Mouse (Mus musculus) heart, embryonic 12.5 days (tissue): ENCODE results near the gene Gm11239. TPM values are rescaled to one million over a fixed set of nuclear protein-coding genes. Genes with fewer than 3 reads are reported as not detected.
"Not testable (repeated sequence)": the region's sequence is repeated elsewhere in the genome, so short reads cannot be mapped to it uniquely, and the experiment has no call there.

Experiments used
- ATAC-seq: fragments of 200-750 bp; cut with Nextera tagmentation; 2 replicates; pipeline ENCODE4 v1.8.0; 2017; ENCODE audit warnings: moderate TSS enrichment, moderate library complexity; ENCODE audit not compliant: insufficient number of reproducible peaks, low FRiP score
- H3K27ac ChIP-seq: fragments of 300-500 bp; sonication (generic); 2 replicates; pipeline ENCODE4 v1.5.1; 2016; ENCODE audit warnings: mild to moderate bottlenecking, moderate library complexity; ENCODE audit not compliant: poor library complexity, severe bottlenecking
- H3K27me3 ChIP-seq: fragments of 300-500 bp; sonication (generic); replicated peaks from 2 replicates; pipeline ENCODE4 v1.6.1; 2016; ENCODE audit warnings: mild to moderate bottlenecking, moderate library complexity
- H3K36me3 ChIP-seq: fragments of 300-500 bp; sonication (generic); 2 replicates; pipeline ENCODE4 v1.6.1; 2016; ENCODE audit warnings: mild to moderate bottlenecking, moderate library complexity
- H3K4me1 ChIP-seq: fragments of 300-500 bp; sonication (generic); replicated peaks from 2 replicates; pipeline ENCODE4 v1.6.1; 2016; ENCODE audit warnings: mild to moderate bottlenecking
- H3K4me2 ChIP-seq: fragments of 300-500 bp; sonication (generic); 2 replicates; pipeline ENCODE4 v1.6.1; 2016; ENCODE audit warnings: mild to moderate bottlenecking, moderate library complexity
- H3K4me3 ChIP-seq: fragments of 300-500 bp; sonication (generic); 2 replicates; pipeline ENCODE4 v1.5.1; 2016; ENCODE audit warnings: mild to moderate bottlenecking
- H3K9ac ChIP-seq: fragments of 300-500 bp; sonication (generic); 2 replicates; pipeline ENCODE4 v1.6.1; 2016; ENCODE audit warnings: mild to moderate bottlenecking, moderate library complexity
- H3K9me3 ChIP-seq: fragments of 300-500 bp; sonication (generic); replicated peaks from 2 replicates; pipeline ENCODE4 v1.6.1; 2016; ENCODE audit warnings: mild to moderate bottlenecking, moderate library complexity
- WGBS: fragments of 180-500 bp; shearing (Covaris S2); methylation state at CpG from one replicate; pipeline ENCODE4 v1.1.7; 2016; 5-methylcytosine and 5-hydroxymethylcytosine counted together
- polyA plus RNA-seq: library from polyadenylated mRNA; unstranded; fragments of >200 nt; fragmentation: Nextera tagmentation; extraction: Ambion mirVana; gene quantifications from 2 replicates; pipeline ENCODE4 v1.2.1, GENCODE M21; 2016

Gm11239 gene
- polyA plus RNA-seq, result not detected in 2 replicates

DNA sequence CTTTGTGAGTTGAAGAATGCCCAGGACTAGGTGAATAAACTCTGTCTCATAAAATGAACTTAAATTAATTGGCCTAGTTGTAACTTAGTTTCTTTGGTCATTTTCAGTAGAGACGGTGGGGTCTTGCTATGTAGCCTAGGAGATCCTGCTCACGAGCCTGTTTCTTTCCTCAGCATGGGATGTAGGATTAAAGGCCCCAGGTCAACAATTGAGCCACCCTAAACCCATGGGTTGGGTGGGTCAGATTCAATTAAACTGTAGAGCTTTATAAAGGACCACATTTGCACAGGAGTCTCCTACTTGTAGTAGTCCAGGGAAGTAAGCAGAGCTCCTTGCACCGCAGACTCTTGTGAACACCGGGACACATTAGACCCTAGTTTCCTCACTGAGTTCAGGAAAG is at the start of gene Gm11239:
Gene Gm11239 (plus strand): TSS at position 301 of the 400 bp plus-strand sequence.
- not testable (repeated sequence) for H3K27me3 ChIP-seq, H3K4me2 ChIP-seq, H3K4me1 ChIP-seq, H3K9ac ChIP-seq, H3K36me3 ChIP-seq, H3K9me3 ChIP-seq, H3K4me3 ChIP-seq, H3K27ac ChIP-seq, ATAC-seq
- no CpG with 5 or more reads among the region's 4 CpGs for WGBS

DNA sequence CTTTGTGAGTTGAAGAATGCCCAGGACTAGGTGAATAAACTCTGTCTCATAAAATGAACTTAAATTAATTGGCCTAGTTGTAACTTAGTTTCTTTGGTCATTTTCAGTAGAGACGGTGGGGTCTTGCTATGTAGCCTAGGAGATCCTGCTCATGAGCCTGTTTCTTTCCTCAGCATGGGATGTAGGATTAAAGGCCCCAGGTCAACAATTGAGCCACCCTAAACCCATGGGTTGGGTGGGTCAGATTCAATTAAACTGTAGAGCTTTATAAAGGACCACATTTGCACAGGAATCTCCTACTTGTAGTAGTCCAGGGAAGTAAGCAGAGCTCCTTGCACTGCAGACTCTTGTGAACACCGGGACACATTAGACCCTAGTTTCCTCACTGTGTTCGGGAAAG is 45.5 kb upstream of the Gm11239 start, which contains the start of gene Gm11237:
Gene Gm11237 (plus strand): TSS at position 301 of the 400 bp plus-strand sequence.
- H3K27ac ChIP-seq, H3K27me3 ChIP-seq, H3K36me3 ChIP-seq, H3K4me3 ChIP-seq, H3K9me3 ChIP-seq, ATAC-seq, H3K4me1 ChIP-seq, H3K9ac ChIP-seq, H3K4me2 ChIP-seq: not testable (repeated sequence)
- no CpG with 5 or more reads among the region's 3 CpGs for WGBS

DNA sequence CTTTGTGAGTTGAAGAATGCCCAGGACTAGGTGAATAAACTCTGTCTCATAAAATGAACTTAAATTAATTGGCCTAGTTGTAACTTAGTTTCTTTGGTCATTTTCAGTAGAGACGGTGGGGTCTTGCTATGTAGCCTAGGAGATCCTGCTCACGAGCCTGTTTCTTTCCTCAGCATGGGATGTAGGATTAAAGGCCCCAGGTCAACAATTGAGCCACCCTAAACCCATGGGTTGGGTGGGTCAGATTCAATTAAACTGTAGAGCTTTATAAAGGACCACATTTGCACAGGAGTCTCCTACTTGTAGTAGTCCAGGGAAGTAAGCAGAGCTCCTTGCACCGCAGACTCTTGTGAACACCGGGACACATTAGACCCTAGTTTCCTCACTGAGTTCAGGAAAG is 30.3 kb upstream of the Gm11239 start, which contains the start of gene Gm11236:
Gene Gm11236 (plus strand): TSS at position 301 of the 400 bp plus-strand sequence.
- not testable (repeated sequence) for H3K4me2 ChIP-seq, H3K4me1 ChIP-seq, H3K27me3 ChIP-seq, H3K36me3 ChIP-seq, H3K9me3 ChIP-seq, ATAC-seq, H3K4me3 ChIP-seq, H3K27ac ChIP-seq, H3K9ac ChIP-seq
- no CpG with 5 or more reads among the region's 4 CpGs for WGBS

DNA sequence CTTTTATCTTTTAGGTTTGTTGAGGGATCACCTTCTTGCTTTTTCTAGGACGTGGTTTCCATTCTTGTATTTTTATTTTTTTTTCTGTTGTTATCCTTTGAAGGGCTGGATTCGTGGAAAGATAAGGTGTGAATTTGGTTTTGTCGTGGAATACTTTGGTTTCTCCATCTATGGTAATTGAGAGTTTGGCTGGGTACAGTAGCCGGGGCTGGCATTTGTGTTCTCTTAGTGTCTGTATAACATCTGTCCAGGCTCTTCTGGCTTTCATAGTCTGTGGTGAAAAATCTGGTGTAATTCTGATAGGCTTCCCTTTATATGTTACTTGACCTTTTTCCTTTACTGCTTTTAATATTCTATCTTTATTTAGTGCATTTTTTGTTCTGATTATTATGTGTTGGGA is 6.3 kb upstream of the Gm11239 start:
- not testable (repeated sequence) for H3K4me3 ChIP-seq, H3K36me3 ChIP-seq, ATAC-seq, H3K9me3 ChIP-seq, H3K4me2 ChIP-seq, H3K9ac ChIP-seq, H3K27ac ChIP-seq, H3K27me3 ChIP-seq, H3K4me1 ChIP-seq
- WGBS, result 72% methylated on average over 4 of the region's 4 CpGs

DNA sequence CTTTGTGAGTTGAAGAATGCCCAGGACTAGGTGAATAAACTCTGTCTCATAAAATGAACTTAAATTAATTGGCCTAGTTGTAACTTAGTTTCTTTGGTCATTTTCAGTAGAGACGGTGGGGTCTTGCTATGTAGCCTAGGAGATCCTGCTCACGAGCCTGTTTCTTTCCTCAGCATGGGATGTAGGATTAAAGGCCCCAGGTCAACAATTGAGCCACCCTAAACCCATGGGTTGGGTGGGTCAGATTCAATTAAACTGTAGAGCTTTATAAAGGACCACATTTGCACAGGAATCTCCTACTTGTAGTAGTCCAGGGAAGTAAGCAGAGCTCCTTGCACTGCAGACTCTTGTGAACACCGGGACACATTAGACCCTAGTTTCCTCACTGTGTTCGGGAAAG is 15.1 kb downstream of the Gm11239 start, which contains the start of gene Gm428:
Gene Gm428 (plus strand): TSS at position 301 of the 400 bp plus-strand sequence.
- not testable (repeated sequence) for H3K4me2 ChIP-seq, H3K9ac ChIP-seq, H3K27me3 ChIP-seq, H3K4me1 ChIP-seq, ATAC-seq, H3K4me3 ChIP-seq, H3K9me3 ChIP-seq, H3K36me3 ChIP-seq, H3K27ac ChIP-seq
- 76% methylated on average over 2 of the region's 4 CpGs for WGBS

DNA sequence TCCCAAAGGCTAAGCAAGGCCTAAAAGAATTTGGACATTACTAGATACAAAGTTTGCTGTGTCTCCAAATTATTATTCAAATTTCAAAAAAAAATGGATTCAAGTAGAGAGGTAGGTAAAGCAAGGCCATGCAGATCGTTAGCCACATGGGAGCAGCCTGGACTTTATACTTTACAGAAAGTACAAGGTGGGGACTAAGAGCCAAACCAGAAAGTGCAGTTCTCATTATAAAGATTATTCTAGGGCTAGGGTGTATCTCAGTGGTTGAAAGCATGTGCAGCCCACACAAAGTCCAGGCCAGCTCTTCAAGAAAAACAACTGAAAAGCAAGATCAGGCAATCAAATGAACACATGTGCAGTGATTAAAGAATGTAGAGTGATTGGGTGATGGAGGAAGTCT is 50.6 kb downstream of the Gm11239 start:
- no peak overlapping the region for H3K27ac ChIP-seq
- no peaks in the 10 kb centered on the region for H3K36me3 ChIP-seq
- no peak for ATAC-seq
- H3K4me3 ChIP-seq, result no peak overlapping the region
- no peaks in the 10 kb centered on the region for H3K9me3 ChIP-seq
- 79% methylated on average over 1 of the region's 1 CpGs for WGBS
- H3K9ac ChIP-seq, result no peak overlapping the region
- H3K4me1 ChIP-seq, result no peaks in the 10 kb centered on the region
- no peaks in the 10 kb centered on the region for H3K27me3 ChIP-seq
- H3K4me2 ChIP-seq, result no peak overlapping the region

DNA sequence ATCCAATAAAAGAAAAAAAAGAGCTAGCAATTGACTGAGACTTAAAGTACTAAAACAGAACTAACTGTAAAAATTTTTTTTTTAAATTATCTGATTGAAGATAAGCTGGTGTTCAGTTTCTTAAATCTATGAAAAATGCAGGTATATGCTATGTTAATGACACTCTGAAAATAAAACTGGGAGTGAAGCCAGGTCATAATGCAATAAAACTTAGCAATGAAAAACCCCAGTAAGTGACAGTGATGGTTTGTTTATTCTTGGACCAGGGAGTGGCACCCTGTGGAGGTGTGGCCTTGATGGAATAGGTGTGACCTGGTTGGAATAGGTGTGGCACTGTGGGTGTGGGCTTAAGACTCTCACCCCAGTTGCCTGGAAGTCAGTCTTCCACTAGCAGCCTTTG is 51.7 kb downstream of the Gm11239 start:
- no peak for ATAC-seq
- no peak overlapping the region for H3K4me2 ChIP-seq
- H3K27ac ChIP-seq, result no peak overlapping the region
- H3K9ac ChIP-seq, result no peak overlapping the region
- no peak overlapping the region for H3K4me3 ChIP-seq
- no peaks in the 10 kb centered on the region for H3K36me3 ChIP-seq
- no peaks in the 10 kb centered on the region for H3K27me3 ChIP-seq
- H3K4me1 ChIP-seq, result no peaks in the 10 kb centered on the region
- H3K9me3 ChIP-seq, result no peaks in the 10 kb centered on the region

Other genes starting within 250 kb of the Gm11239 start
- not detected in 2 replicates for gene Gm11238, start 60.5 kb upstream of the Gm11239 start, polyA plus RNA-seq
- gene Gm11237, start 45.4 kb upstream of the Gm11239 start, polyA plus RNA-seq, result not detected in 2 replicates
- not detected in 2 replicates for gene Gm11236, start 30.2 kb upstream of the Gm11239 start, polyA plus RNA-seq
- not detected in 2 replicates for gene Gm428, start 15.2 kb downstream of the Gm11239 start, polyA plus RNA-seq
- 0.44 and 0.65 TPM in 2 replicates for gene Rasef, start 122.6 kb downstream of the Gm11239 start, polyA plus RNA-seq
- gene Gm11758, start 207.9 kb downstream of the Gm11239 start, polyA plus RNA-seq, result not detected in 2 replicates
- gene Gm11757, start 222.8 kb downstream of the Gm11239 start, polyA plus RNA-seq, result not detected in 2 replicates
- not detected in 2 replicates for gene Gm13871, start 237.6 kb downstream of the Gm11239 start, polyA plus RNA-seq